Mouse (Mus musculus) forebrain, postnatal 0 days (tissue): Measurements from ENCODE around the gene Odf2. TPM values are rescaled to one million over a fixed set of nuclear protein-coding genes. Genes with fewer than 3 reads are reported as not detected.
"Not testable (repeated sequence)": the region's sequence is repeated elsewhere in the genome, so short reads cannot be mapped to it uniquely, and the experiment has no call there.

Experiments
- ATAC-seq: fragments of 200-750 bp; cut with Nextera tagmentation; 2 replicates; pipeline ENCODE4 v1.8.0; 2017; ENCODE audit warnings: mild to moderate bottlenecking, moderate library complexity
- DNase-seq: peaks from one replicate; pipeline ENCODE4 v3.0.0-alpha.2; 2015
- H3K27ac ChIP-seq: fragments of 300-500 bp; sonication (generic); 2 replicates; pipeline ENCODE4 v1.5.1; 2014; ENCODE audit warnings: low read depth, mild to moderate bottlenecking, antibody characterized with exemption, low read length, moderate library complexity, mixed read lengths
- H3K27me3 ChIP-seq: fragments of 300-500 bp; sonication (generic); 2 replicates; pipeline ENCODE4 v1.6.1; 2014; ENCODE audit warnings: mild to moderate bottlenecking, low read length, mixed read lengths; ENCODE audit not compliant: insufficient read depth
- H3K36me3 ChIP-seq: fragments of 300-500 bp; sonication (generic); 2 replicates; pipeline ENCODE4 v1.6.1; 2014; ENCODE audit warnings: mild to moderate bottlenecking, moderate library complexity; ENCODE audit not compliant: insufficient read depth
- H3K4me1 ChIP-seq: fragments of 300-500 bp; sonication (generic); 2 replicates; pipeline ENCODE4 v1.6.1; 2014; ENCODE audit warnings: antibody characterized with exemption; ENCODE audit not compliant: insufficient read depth
- H3K4me2 ChIP-seq: fragments of 300-500 bp; sonication (generic); 2 replicates; pipeline ENCODE4 v1.6.1; 2014; ENCODE audit warnings: low read depth, mild to moderate bottlenecking, moderate library complexity
- H3K4me3 ChIP-seq: fragments of 300-500 bp; sonication (generic); 2 replicates; pipeline ENCODE4 v1.5.1; 2014; ENCODE audit warnings: low read depth, low read length, mixed read lengths
- H3K9ac ChIP-seq: fragments of 300-500 bp; sonication (generic); 2 replicates; pipeline ENCODE4 v1.6.1; 2014; ENCODE audit warnings: mild to moderate bottlenecking
- H3K9me3 ChIP-seq: fragments of 300-500 bp; sonication (generic); 2 replicates; pipeline ENCODE4 v1.6.1; 2016; ENCODE audit warnings: low read length
- CTCF ChIP-seq: sonication (generic); IDR thresholded peaks from 2 replicates; pipeline ENCODE4 v1.5.1; 2016; ENCODE audit warnings: antibody characterized with exemption, control low read depth, low read depth
- WGBS: fragments of 180-500 bp; shearing (Covaris S2); extraction: QIAGEN DNeasy Blood & Tissue Kit; methylation state at CpG from one replicate; pipeline ENCODE4 v1.1.7; 2014; 5-methylcytosine and 5-hydroxymethylcytosine counted together
- polyA plus RNA-seq: library from polyadenylated mRNA; unstranded; fragments of >200 nt; fragmentation: Nextera tagmentation; extraction: Ambion mirVana; gene quantifications from 2 replicates; pipeline ENCODE4 v1.2.1, GENCODE M21; 2015
- total RNA-seq: library from RNA; depleted of rRNA; stranded (reverse); fragments of >200 nt; gene quantifications from 2 replicates; pipeline ENCODE4 v1.2.3, GENCODE M21; 2014

The Odf2 gene
- total and polyA plus RNA-seq, 2 experiments from 2014 or later: 60.8 to 109 TPM

DNA sequence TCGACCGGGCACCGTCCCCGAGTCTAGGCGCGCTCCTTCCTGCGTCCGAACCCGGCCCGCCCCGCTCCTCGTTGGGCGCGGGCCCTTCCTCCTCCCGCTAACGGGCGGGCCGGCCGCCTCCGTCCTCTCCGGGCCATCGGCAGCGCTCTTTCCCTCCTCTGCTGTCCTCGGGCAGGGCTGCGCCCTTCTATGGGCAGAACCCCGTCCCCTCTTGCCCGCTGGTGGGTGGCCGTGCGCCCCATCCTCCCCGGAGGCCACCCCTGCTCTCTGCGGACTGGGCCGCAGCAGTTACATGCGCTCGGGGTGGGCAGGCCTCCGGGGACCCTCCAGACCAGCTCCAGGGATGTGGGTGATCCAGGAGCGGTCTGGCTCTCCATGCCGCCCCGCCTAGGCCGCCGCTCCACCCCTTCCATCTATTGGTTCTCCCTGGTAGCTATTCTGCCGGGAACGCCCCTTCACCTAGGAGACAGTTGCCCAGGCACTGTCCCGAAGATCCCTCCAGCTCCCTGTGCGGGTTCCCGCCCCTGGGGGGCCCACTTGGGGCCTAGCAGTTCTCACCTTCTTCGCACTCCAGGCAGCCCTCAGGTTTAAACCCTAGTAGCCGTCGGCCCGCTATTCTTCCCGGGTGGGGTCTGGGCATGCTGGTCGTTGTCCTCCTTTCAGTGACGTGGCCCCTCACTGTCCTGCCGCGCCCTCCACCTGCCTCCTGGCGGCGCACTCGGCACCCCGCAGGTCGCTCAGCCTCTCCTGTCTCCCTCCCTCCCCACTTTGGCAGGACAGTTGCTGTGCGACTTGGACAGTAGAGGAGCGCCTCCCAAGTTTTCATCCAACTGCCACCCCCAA, 1.2 kb downstream of the Odf2 start:
- Histone ChIP-seq H3K4me1 (0 out of 2 replicates have a peak, but pooled peaks cover 9% of the 10 kb centered on the region), H3K4me3 (peak overlapping the region; percentile 87), H3K4me2 (peak overlapping the region; percentile 67), H3K9ac (peak overlapping the region; percentile 89), H3K9me3 (no peaks in the 10 kb centered on the region), H3K27ac (peak overlapping the region; percentile 83), H3K27me3 (no peaks in the 10 kb centered on the region), H3K36me3 (peaks cover 33% of the 10 kb centered on the region)
- ATAC-seq (peak; percentile 84), DNase-seq (peak; percentile 68)
- TF ChIP-seq CTCF: peak; percentile 49
- WGBS: under 1% methylated on average over 53 of the region's 61 CpGs

DNA sequence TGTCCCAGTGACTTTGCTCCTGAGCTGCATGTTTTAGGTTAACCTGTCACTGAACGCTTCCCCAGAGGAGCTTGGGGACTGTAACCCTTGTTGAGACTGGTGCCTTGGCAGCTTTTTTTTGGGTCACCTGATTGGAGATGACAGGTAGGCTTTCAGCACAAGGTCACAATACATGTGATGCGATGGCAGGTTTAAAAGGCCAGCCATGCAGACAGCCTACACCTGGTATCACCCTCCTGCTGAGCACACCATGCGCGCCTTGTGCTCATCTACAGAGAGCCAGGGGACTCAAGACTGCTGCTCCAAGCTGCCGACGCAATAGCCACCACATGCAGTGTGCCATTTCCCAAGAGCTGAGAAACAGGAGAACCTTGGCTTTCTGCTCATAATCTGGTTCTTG, 2.8 kb downstream of the Odf2 start:
- TF ChIP-seq CTCF: no peak
- H3K4me2 ChIP-seq: no peak overlapping the region
- H3K36me3 ChIP-seq: peaks cover 47% of the 10 kb centered on the region
- no peak for DNase-seq
- H3K4me1 ChIP-seq: 0 out of 2 replicates have a peak, but pooled peaks cover 9% of the 10 kb centered on the region
- H3K9me3 ChIP-seq: no peaks in the 10 kb centered on the region
- no peaks in the 10 kb centered on the region for H3K27me3 ChIP-seq
- 91% methylated on average over 6 of the region's 6 CpGs for WGBS
- no peak for ATAC-seq
- H3K4me3 ChIP-seq: no peak overlapping the region
- no peak overlapping the region for H3K9ac ChIP-seq
- H3K27ac ChIP-seq: no peak overlapping the region

DNA sequence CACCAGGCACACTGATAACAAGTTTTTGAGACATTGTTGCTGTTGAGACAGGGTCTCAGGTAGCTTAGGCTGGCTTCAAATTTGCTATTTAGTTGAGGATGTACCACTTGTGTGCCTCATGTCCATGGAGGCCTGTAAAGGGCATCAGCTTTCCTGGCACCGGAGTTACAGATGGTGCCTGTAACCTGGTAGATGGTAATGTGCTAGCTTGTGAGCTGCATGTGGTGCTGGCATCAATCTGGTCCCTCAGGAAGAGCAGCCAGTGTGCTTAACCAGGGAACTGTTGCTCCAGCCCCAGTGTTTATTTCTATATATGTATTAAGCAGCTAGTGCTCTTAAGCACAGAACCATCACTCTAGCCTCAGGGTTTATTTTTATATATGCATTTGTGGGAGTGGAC, 7.0 kb downstream of the Odf2 start:
- H3K9ac ChIP-seq: no peak overlapping the region
- H3K4me1 ChIP-seq: 0 out of 2 replicates have a peak, but pooled peaks cover 1% of the 10 kb centered on the region
- peaks cover 79% of the 10 kb centered on the region for H3K36me3 ChIP-seq
- no peak overlapping the region for H3K4me2 ChIP-seq
- WGBS: 85% methylated on average over 1 of the region's 1 CpGs
- no peak overlapping the region for H3K4me3 ChIP-seq
- TF ChIP-seq CTCF: no peak
- H3K9me3 ChIP-seq: no peaks in the 10 kb centered on the region
- no peak for DNase-seq
- no peak overlapping the region for H3K27ac ChIP-seq
- H3K27me3 ChIP-seq: no peaks in the 10 kb centered on the region
- ATAC-seq: no peak

DNA sequence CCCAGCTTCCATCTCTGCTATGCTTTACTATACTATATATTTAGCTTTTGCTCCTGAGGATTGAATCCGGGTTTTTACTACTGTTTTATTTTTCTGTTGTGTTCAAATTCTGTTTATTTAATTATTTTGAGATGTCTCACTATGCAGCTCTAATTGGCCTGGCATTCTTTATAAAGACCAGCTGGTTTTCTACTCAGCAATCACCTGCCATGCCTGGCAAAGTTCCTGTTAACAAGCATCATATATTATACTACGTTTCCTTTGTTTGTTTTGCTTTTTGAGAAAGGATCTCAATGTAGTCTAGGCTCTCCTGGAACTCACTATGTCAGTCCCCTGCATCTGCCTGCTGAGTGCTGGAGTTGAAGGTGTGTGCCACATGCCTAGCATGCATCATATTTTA, 8.3 kb downstream of the Odf2 start:
- Histone ChIP-seq H3K4me3 (no peak overlapping the region), H3K4me2 (no peak overlapping the region), H3K27ac (no peak overlapping the region), H3K9me3 (no peaks in the 10 kb centered on the region), H3K36me3 (peaks cover 85% of the 10 kb centered on the region), H3K9ac (no peak overlapping the region), H3K4me1 (no peaks in the 10 kb centered on the region), H3K27me3 (no peaks in the 10 kb centered on the region)
- ATAC-seq: no peak
- 68% methylated on average over 2 of the region's 2 CpGs for WGBS
- no peak for DNase-seq
- TF ChIP-seq CTCF: no peak

DNA sequence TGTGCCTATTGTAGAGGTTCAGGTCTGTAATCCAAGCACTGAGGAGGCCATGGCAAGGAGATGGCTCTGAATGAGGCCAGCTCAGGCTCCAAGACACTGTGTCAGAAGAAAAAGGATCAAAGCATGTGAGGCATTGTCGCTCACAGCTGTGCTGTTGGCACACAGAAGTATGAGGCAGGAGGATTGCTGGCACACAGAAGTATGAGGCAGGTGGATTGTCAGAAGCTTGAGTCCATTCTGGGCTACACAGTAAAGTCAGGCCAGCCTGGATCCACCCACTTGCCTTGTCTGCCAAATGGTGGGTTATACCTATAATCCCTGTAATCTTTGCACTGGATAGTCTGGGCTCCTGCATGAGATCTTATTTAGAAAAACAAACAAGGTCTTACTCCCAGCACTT, 9.1 kb downstream of the Odf2 start:
- WGBS: 79% methylated on average over 1 of the region's 1 CpGs
- DNase-seq (no peak), ATAC-seq (no peak)
- no peak overlapping the region for H3K9ac ChIP-seq
- H3K27ac ChIP-seq: no peak overlapping the region
- no peak overlapping the region for H3K4me2 ChIP-seq
- H3K27me3 ChIP-seq: no peaks in the 10 kb centered on the region
- peaks cover 85% of the 10 kb centered on the region for H3K36me3 ChIP-seq
- no peaks in the 10 kb centered on the region for H3K4me1 ChIP-seq
- no peak overlapping the region for H3K4me3 ChIP-seq
- no peak for TF ChIP-seq CTCF
- H3K9me3 ChIP-seq: no peaks in the 10 kb centered on the region

DNA sequence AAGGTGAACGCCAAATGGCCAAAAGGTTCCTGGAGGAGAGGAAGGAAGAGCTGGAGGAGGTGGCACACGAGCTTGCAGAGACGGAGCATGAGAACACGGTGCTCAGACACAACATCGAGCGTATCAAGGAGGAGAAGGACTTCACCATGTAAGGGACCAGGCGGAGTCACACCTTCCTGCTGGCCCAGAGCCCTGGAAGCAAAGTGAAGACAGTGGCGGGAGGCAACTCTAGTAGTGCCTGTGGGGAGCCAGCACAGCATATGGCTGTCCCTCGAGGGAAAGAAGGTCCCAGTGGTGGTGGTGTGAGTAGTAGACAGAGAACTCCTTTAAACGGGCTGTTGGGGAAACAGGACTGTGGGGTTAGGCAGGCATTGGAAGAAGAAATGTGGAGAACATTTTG, 13.2 kb downstream of the Odf2 start:
- no peaks in the 10 kb centered on the region for H3K4me1 ChIP-seq
- no peak overlapping the region for H3K9ac ChIP-seq
- no peak overlapping the region for H3K27ac ChIP-seq
- H3K4me3 ChIP-seq: no peak overlapping the region
- ATAC-seq (no peak), DNase-seq (no peak)
- no peak for TF ChIP-seq CTCF
- no peak overlapping the region for H3K4me2 ChIP-seq
- no peaks in the 10 kb centered on the region for H3K9me3 ChIP-seq
- H3K27me3 ChIP-seq: no peaks in the 10 kb centered on the region
- H3K36me3 ChIP-seq: peaks cover 86% of the 10 kb centered on the region
- 91% methylated on average over 10 of the region's 10 CpGs for WGBS

DNA sequence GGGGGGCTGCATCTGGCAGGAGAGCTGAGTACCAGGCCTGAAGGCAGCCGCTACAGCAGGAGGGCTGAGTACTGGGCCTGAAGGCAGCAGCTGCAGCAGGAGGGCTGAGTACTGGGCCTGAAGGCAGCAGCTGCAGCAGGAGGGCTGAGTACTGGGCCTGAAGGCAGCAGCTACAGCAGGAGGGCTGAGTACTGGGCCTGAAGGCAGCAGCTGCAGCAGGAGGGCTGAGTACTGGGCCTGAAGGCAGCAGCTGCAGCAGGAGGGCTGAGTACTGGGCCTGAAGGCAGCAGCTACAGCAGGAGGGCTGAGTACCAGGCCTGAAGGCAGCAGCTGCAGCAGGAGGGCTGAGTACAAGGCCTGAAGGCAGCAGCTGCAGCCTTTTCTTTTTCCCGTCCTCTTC, 19.1 kb downstream of the Odf2 start:
- DNase-seq, H3K4me2 ChIP-seq, ATAC-seq, H3K9ac ChIP-seq, H3K9me3 ChIP-seq, H3K27ac ChIP-seq, H3K27me3 ChIP-seq, H3K4me3 ChIP-seq, H3K4me1 ChIP-seq: not testable (repeated sequence)
- 92% methylated on average over 2 of the region's 2 CpGs for WGBS
- peaks cover 75% of the 10 kb centered on the region for H3K36me3 ChIP-seq
